Mouse (Mus musculus) thymus, adult 2 months (tissue): ENCODE measurements at regions not wholly inside any gene's neighbourhood (a gene's known extent, or its start where the extent isn't known, plus 50 kb on each side); places are given as distances from the start of the nearest gene placed in this dataset.

Experiments used
- DNase-seq: peaks from one replicate; pipeline ENCODE4 v3.0.0; 2021
- H3K27ac ChIP-seq: fragments of 200-500 bp; 2 replicates; pipeline ENCODE4 v1.5.1; 2012; ENCODE audit warnings: low read length, control low read depth; ENCODE audit not compliant: control insufficient read depth, insufficient read depth
- H3K27me3 ChIP-seq: fragments of 200-500 bp; 2 replicates; pipeline ENCODE4 v1.6.1; 2012; ENCODE audit warnings: mild to moderate bottlenecking, low read length, moderate library complexity, mixed read lengths; ENCODE audit not compliant: control insufficient read depth, insufficient read depth
- H3K36me3 ChIP-seq: fragments of 200-500 bp; 2 replicates; pipeline ENCODE4 v1.6.1; 2012; ENCODE audit warnings: mild to moderate bottlenecking, low read length, moderate library complexity; ENCODE audit not compliant: control insufficient read depth, insufficient read depth
- H3K4me1 ChIP-seq: fragments of 200-500 bp; replicated peaks from 2 replicates; pipeline ENCODE4 v1.6.1; 2012; ENCODE audit warnings: low read length; ENCODE audit not compliant: control insufficient read depth, insufficient read depth
- H3K4me3 ChIP-seq: fragments of 200-500 bp; 2 replicates; pipeline ENCODE4 v1.5.1; 2012; ENCODE audit warnings: mild to moderate bottlenecking, low read length, control low read depth, moderate library complexity; ENCODE audit not compliant: control insufficient read depth, insufficient read depth
- CTCF ChIP-seq: fragments of 200-500 bp; IDR thresholded peaks from 2 replicates; pipeline ENCODE4 v1.5.1; 2012; ENCODE audit warnings: mild to moderate bottlenecking, control low read depth, low read length, moderate library complexity, borderline replicate concordance; ENCODE audit not compliant: control insufficient read depth, poor library complexity, insufficient read depth; ENCODE audit errors: extremely low read depth
- POLR2A ChIP-seq: fragments of 200-500 bp; IDR thresholded peaks from 2 replicates; pipeline ENCODE4 v1.6.1; 2012; ENCODE audit warnings: mild to moderate bottlenecking, low read length, control low read depth, moderate library complexity; ENCODE audit not compliant: control insufficient read depth, poor library complexity, insufficient read depth; ENCODE audit errors: extremely low read depth
- WGBS: fragments of 180-500 bp; shearing (Covaris S2); methylation state at CpG from one replicate; pipeline ENCODE4 v1.1.7; 2018; 5-methylcytosine and 5-hydroxymethylcytosine counted together

DNA sequence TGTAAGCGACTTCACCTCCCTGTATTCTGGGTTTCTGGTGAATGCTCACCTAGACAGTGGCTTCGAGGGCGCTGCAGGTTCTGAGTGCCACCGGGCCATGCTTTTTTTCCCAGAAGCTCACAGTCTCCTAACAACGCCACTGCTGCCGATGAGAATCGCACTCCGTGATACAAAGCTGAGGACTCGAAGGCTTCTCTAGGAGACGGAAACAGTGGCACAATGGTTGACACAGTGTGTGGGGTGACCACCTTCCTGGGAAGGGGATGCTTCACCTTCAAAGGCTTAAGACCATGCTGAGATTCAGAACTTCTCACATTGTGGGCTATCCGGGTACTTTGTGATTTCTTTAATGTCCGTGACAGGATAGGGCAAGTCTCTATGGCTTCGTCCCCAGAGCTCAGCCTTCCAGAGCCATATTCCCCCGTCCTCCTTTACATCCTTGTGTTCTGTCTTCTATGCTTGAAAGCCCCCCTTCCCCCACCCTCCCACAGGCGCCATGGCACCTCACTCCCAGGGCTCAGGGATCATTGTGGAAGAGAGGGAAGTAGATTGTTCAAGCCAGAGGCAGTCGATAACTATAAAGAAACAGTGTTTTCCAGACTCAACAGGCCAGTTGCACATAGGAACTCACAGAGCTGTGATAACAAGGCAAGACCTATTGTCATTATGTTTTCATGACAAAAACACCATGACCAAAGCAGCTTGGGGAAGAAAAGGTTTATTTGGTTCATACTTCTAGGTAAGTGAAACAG is 79.3 kb upstream of the Cpm start:
- 97% methylated on average over 16 of the region's 16 CpGs for WGBS
- DNase-seq = no peak
- no peak overlapping the region for H3K27ac ChIP-seq
- H3K27me3 ChIP-seq = no peaks in the 10 kb centered on the region
- no peak overlapping the region for H3K4me3 ChIP-seq
- no peaks in the 10 kb centered on the region for H3K36me3 ChIP-seq
- TF ChIP-seq POLR2A (no peak), CTCF (no peak)
- no peaks in the 10 kb centered on the region for H3K4me1 ChIP-seq

DNA sequence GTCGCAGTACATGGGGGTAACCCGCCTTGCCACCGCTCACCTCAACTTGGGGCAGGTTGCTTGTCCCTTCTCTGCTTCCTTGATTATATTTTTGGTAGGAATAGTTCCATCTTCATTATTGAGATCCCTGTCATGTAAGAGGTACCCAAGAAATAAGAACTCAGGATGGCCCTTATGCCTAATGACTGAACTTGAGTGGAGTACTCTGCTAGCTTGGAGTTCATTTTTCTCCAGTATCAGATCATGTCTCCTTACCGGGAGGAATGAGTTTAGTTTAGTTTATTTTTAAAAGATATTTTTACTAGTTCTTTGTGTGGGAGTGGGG is 79.8 kb upstream of the Cpm start:
- Histone ChIP-seq H3K27me3 (no peaks in the 10 kb centered on the region), H3K4me3 (no peak overlapping the region), H3K27ac (no peak overlapping the region), H3K4me1 (no peaks in the 10 kb centered on the region), H3K36me3 (no peaks in the 10 kb centered on the region)
- WGBS = 98% methylated on average over 4 of the region's 4 CpGs
- DNase-seq = no peak
- TF ChIP-seq CTCF (no peak), POLR2A (no peak)

DNA sequence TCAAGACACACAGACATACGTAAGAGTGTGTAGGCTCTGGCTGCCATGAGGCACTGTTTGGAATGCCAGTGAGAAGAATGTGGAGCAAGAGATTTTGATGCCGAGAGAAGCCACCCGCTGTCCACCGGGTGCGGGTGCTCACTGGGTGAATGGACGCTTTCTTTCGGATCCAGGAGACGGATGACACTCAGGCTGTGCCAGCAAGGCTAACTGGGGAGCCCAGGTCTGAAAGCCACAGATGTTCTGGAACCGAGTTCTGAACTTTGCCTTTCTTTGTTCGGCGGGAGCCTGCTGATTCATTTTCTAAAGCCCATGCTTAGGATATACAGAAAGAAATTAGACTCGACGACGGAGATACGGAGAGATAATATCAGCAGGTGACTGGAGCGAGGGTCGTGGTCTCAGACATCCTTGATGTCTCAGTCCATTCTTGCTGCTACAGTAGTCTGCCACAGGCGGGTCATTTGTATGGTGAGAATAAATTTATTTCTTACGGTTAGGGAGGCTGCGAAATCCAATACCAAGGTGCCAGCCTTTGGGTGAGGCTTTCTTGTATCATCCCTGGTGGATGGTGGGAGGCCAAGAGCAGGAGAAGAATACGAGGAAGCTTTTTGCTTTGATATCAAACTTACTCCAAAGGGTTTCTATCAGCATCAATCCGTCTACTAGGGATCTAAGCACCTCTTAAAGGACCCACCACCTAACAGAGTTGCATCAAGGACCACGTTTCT is 80.4 kb upstream of the Cpm start:
- H3K27me3 ChIP-seq = no peaks in the 10 kb centered on the region
- H3K4me1 ChIP-seq = no peaks in the 10 kb centered on the region
- WGBS = 96% methylated on average over 23 of the region's 23 CpGs
- TF ChIP-seq CTCF (no peak), POLR2A (no peak)
- no peaks in the 10 kb centered on the region for H3K36me3 ChIP-seq
- no peak overlapping the region for H3K4me3 ChIP-seq
- no peak overlapping the region for H3K27ac ChIP-seq
- DNase-seq = no peak

DNA sequence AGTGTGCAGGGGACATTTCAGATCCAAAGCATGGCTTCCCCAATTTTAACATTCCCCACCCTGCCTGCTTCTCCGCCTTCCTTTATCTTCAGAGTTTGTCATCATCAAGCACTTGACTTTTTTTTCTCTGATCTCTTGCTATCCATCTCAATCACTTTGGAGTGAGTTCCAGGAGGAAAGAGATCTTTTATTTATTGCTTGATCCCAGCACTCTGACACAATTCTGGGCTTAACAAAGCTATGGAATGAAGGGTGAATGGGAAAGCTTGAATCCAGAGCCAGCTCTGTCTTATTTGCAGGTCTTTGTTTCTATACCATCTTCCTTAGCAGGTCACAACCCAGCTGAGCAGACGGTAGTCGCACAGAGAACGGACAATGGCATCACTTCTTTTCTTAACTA is 81.0 kb upstream of the Cpm start:
- H3K4me1 ChIP-seq = no peaks in the 10 kb centered on the region
- H3K27me3 ChIP-seq = no peaks in the 10 kb centered on the region
- no peak for TF ChIP-seq CTCF
- no peak for TF ChIP-seq POLR2A
- H3K27ac ChIP-seq = no peak overlapping the region
- DNase-seq = no peak
- no peak overlapping the region for H3K4me3 ChIP-seq
- H3K36me3 ChIP-seq = no peaks in the 10 kb centered on the region
- 98% methylated on average over 4 of the region's 4 CpGs for WGBS

DNA sequence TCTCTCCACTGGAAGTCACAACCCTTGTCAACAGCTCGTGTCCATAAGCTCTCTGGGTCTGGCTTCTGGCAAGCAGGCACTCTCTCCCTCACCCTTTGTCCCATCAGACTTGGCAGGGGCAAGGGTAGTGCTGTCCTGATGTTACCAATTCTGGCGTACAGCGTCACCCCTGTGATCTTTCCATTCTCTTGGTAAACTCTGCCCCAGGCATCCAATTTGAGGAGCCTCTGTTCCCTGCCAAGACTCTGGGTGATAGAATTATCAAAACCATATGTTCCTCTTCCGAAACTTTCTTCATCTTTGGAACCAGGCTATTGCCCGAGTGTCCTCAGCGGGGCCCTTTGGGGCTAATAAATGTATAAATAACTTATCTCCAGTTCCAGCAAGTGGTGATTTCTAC is 82.0 kb upstream of the Cpm start:
- Histone ChIP-seq H3K27ac (no peak overlapping the region), H3K36me3 (no peaks in the 10 kb centered on the region), H3K4me3 (no peak overlapping the region), H3K4me1 (no peaks in the 10 kb centered on the region), H3K27me3 (no peaks in the 10 kb centered on the region)
- TF ChIP-seq POLR2A = no peak
- no peak for TF ChIP-seq CTCF
- no peak for DNase-seq
- WGBS = 95% methylated on average over 6 of the region's 6 CpGs

DNA sequence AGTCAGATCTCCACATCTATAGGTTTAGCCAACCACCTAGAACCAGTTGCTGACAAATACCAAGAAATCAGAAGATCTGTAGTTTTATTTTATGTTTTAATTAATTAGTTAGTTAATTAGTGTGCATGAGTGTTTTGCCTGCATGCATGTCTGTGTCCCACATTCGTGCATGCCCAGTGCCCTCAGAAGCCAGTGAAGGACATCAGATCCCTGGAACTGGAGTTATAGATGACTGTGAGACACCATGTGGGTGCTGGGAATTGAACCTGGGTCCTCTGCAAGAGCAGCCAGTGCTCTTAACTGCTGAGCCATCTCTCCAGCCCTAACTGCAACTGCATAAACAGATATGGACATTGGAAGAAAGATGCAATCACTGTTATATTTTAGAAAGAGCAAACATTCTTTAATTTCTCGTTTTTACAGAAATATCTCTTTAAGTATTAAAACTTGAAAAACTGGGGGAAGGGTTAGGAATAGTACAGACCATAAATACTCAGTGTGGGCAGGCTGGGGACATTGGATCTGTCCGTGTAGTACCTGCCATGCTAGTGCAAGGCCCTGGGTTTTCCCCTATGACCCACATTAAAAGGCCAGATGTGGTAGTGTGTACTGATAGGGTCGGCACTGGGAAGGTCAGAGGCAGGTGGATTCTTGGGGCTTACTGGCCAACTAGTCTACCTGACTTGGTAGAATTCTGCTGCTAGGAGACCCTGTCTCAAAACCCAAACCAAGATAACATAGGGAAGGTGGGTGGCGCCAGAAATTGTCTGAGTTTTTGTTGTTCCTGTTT is 83.3 kb upstream of the Cpm start:
- TF ChIP-seq POLR2A (no peak), CTCF (no peak)
- H3K36me3 ChIP-seq = no peaks in the 10 kb centered on the region
- no peak for DNase-seq
- no peak overlapping the region for H3K27ac ChIP-seq
- H3K4me1 ChIP-seq = no peaks in the 10 kb centered on the region
- H3K4me3 ChIP-seq = no peak overlapping the region
- WGBS = 82% methylated on average over 5 of the region's 5 CpGs
- H3K27me3 ChIP-seq = no peaks in the 10 kb centered on the region
